Mouse (Mus musculus): Measurements from ENCODE around the gene Rsf1. TPM values are rescaled to one million over a fixed set of nuclear protein-coding genes. Genes with fewer than 3 reads are reported as not detected.

The Rsf1 gene
- polyA plus RNA-seq, 1 experiment: 3.3 TPM

GRCm38 (mm10) chr7:97730427-97730826 lies 150.7 kb downstream of the Rsf1 start:
- H3K4me1 ChIP-seq (ENCODE audit: control insufficient read depth, insufficient read depth, low read length): peaks cover 6% of the 10 kb centered on the region; the same call in 1 of the 2 replicates
- H3K27ac ChIP-seq (ENCODE audit: insufficient read depth, low read depth, low read length): no peak overlapping the region
- no peaks in the 10 kb centered on the region for H3K27me3 ChIP-seq (replicated peaks; ENCODE audit: control insufficient read depth, insufficient read depth, low read length)
- WGBS: 60% methylated on average over 3 of the region's 3 CpGs
- no peak overlapping the region for H3K4me3 ChIP-seq (ENCODE audit: insufficient read depth, low read depth, low read length)
- no peak for TF ChIP-seq CTCF (conservative IDR thresholded peaks at IDR 0.05; ENCODE audit: insufficient read depth, insufficient read length, low read depth, low read length)
- TF ChIP-seq POLR2A (IDR thresholded peaks at IDR 0.05; ENCODE audit: low read depth, low read length): no peak
- DNase-seq: peak; percentile 56
- no peaks in the 10 kb centered on the region for H3K36me3 ChIP-seq (ENCODE audit: control insufficient read depth, insufficient read depth, low read length)

DNA sequence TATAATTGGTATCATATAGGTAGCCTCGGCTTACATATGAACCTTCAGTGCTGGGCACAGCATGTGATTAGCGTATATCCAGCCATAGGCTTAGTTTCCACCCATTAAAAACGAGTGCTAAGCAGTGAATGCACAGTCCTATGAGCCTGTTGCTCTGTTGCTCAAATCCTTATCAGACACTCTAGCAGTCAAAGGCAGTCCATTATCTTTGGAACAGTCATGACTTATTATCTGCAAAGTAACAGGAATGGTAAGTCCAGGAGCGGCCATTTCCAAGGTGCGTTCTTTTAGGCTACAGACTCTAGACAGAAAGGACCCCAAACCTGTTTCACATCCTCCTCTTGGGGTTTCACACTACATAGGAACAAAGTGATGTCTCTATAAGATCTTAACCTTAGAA lies 153.9 kb downstream of the Rsf1 start:
- TF ChIP-seq CTCF (conservative IDR thresholded peaks at IDR 0.05; ENCODE audit: insufficient read depth, insufficient read length, low read depth, low read length) (no peak), POLR2A (IDR thresholded peaks at IDR 0.05; ENCODE audit: low read depth, low read length) (no peak)
- 89% methylated on average over 5 of the region's 5 CpGs for WGBS
- no peak for DNase-seq

DNA sequence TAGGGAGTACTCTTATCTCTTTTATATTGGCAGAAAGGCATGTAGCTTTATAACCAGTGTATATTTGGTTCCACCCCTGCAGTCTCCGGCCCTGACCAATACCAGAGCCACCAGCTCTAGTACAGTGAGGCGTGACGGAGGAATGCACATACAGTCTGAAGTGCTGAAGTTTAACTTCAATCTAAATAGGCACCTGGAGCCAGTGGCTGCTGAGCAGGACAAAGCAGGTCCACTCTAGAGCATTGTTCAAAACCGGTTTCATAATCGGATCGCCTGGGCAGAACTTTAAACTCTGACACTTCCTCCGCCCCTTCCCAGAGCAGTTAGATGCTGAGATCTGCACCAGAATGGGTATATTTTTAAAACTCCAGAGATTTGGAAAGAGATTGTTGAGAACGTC lies 155.3 kb downstream of the Rsf1 start:
- Histone ChIP-seq H3K4me1 (ENCODE audit: control insufficient read depth, insufficient read depth, low read length) (peaks cover 6% of the 10 kb centered on the region; the same call in 1 of the 2 replicates), H3K27ac (ENCODE audit: insufficient read depth, low read depth, low read length) (no peak overlapping the region), H3K4me3 (ENCODE audit: insufficient read depth, low read depth, low read length) (peak overlapping the region; percentile 16; the same call in 1 of the 2 replicates), H3K36me3 (ENCODE audit: control insufficient read depth, insufficient read depth, low read length) (no peaks in the 10 kb centered on the region), H3K27me3 (replicated peaks; ENCODE audit: control insufficient read depth, insufficient read depth, low read length) (no peaks in the 10 kb centered on the region)
- 30% methylated on average over 8 of the region's 8 CpGs for WGBS
- TF ChIP-seq CTCF (conservative IDR thresholded peaks at IDR 0.05; ENCODE audit: insufficient read depth, insufficient read length, low read depth, low read length): no peak
- peak; percentile 77 for DNase-seq

More for the DNA sequence above, 153.9 kb downstream of the Rsf1 start:
- peaks cover 6% of the 10 kb centered on the region; the same call in 1 of the 2 replicates for H3K4me1 ChIP-seq (ENCODE audit: control insufficient read depth, insufficient read depth, low read length)
- no peak overlapping the region for H3K4me3 ChIP-seq (ENCODE audit: insufficient read depth, low read depth, low read length)
- no peaks in the 10 kb centered on the region for H3K36me3 ChIP-seq (ENCODE audit: control insufficient read depth, insufficient read depth, low read length)
- H3K27ac ChIP-seq (ENCODE audit: insufficient read depth, low read depth, low read length): no peak overlapping the region
- H3K27me3 ChIP-seq (replicated peaks; ENCODE audit: control insufficient read depth, insufficient read depth, low read length): no peaks in the 10 kb centered on the region

GRCm38 (mm10) chr7:97735886-97736420 lies 156.3 kb downstream of the Rsf1 start:
- DNase-seq: peak; percentile 56
- TF ChIP-seq POLR2A (IDR thresholded peaks at IDR 0.05; ENCODE audit: low read depth, low read length) (no peak), CTCF (conservative IDR thresholded peaks at IDR 0.05; ENCODE audit: insufficient read depth, insufficient read length, low read depth, low read length) (no peak)
- Histone ChIP-seq H3K4me1 (ENCODE audit: control insufficient read depth, insufficient read depth, low read length) (peaks cover 3% of the 10 kb centered on the region; the same call in 1 of the 2 replicates), H3K4me3 (ENCODE audit: insufficient read depth, low read depth, low read length) (peak overlapping the region; percentile 6; the same call in 1 of the 2 replicates), H3K27me3 (replicated peaks; ENCODE audit: control insufficient read depth, insufficient read depth, low read length) (no peaks in the 10 kb centered on the region), H3K36me3 (ENCODE audit: control insufficient read depth, insufficient read depth, low read length) (no peaks in the 10 kb centered on the region), H3K27ac (ENCODE audit: insufficient read depth, low read depth, low read length) (peak overlapping the region; percentile 35; the same call in 1 of the 2 replicates)
- WGBS: 39% methylated on average over 4 of the region's 4 CpGs

DNA sequence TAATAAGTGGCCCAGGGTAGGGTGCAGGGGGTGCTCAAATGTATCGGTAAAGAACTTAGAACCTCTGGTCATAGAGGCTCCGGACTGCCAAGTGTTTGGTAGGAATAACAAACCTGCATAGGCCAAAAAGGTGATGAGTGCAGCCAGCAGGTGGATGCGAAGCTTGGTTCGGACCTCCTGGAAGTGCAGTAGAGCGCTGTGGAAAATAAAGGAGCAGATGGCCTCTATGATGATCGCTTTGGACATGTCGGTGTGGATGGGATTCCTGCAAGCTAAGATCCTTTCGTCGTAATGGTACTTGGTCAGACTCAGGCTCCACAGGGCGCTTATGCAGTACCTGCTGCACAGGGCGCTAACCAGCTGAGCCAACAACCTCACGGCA lies 157.6 kb downstream of the Rsf1 start:
- H3K36me3 ChIP-seq (ENCODE audit: control insufficient read depth, insufficient read depth, low read length): no peaks in the 10 kb centered on the region
- H3K27me3 ChIP-seq (replicated peaks; ENCODE audit: control insufficient read depth, insufficient read depth, low read length): no peaks in the 10 kb centered on the region
- H3K4me1 ChIP-seq (ENCODE audit: control insufficient read depth, insufficient read depth, low read length): peaks cover 3% of the 10 kb centered on the region; the same call in 1 of the 2 replicates
- H3K4me3 ChIP-seq (ENCODE audit: insufficient read depth, low read depth, low read length): peak overlapping the region; percentile 80
- no peak for DNase-seq
- H3K27ac ChIP-seq (ENCODE audit: insufficient read depth, low read depth, low read length): peak overlapping the region; percentile 73; the same call in 1 of the 2 replicates
- no peak for TF ChIP-seq POLR2A (IDR thresholded peaks at IDR 0.05; ENCODE audit: low read depth, low read length)
- no peak for TF ChIP-seq CTCF (conservative IDR thresholded peaks at IDR 0.05; ENCODE audit: insufficient read depth, insufficient read length, low read depth, low read length)
- 7% methylated on average over 12 of the region's 12 CpGs for WGBS

DNA sequence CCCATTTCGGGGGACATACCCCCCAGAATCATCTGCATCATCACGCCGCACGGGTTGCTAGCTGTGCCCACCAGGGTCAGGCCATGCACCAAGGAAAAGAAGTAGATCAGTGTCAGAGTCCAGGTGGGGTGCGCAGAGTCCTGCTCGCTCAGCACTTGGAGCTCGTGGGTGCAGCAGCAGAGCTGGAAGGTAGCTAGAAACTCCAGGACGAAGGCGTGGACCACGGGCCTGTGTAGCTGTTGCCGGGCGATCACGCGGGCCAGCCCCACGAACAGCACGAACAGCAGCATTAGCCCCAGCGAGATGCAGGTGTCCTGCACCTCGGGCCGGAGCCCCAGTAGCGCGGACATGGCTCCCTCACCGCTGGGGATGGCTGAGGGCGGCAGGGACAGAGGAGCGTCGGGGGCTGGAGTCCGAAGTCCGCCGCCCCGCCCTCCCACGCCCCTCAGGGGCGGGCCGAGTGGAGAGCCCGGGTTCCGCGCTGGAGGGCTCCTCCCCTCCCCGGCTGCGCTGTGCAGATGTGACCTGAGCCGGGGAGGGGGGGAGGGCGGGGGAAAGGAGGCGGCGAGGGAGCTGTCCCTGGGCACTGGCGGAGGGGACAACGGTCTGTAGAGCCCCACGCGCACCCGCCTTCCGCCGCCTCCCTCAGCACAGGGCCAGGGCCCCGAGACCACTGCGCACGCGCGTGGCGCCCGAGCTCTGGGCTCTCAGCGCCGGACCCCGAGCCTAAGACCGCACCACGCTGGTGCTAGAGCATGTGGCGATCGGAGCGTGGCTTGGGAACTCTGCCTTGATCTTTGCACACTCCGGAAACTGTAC lies 158.2 kb downstream of the Rsf1 start, which contains the start of gene Aqp11:
TSS of gene Aqp11 (minus strand) at position 652 of the 819 bp plus-strand sequence.
- DNase-seq: peak; percentile 96
- H3K4me3 ChIP-seq (ENCODE audit: insufficient read depth, low read depth, low read length): peak within 1 kb of the TSS; percentile 80
- peaks cover 3% of the 10 kb centered on the region; the same call in 1 of the 2 replicates for H3K4me1 ChIP-seq (ENCODE audit: control insufficient read depth, insufficient read depth, low read length)
- no peaks in the 10 kb centered on the region for H3K27me3 ChIP-seq (replicated peaks; ENCODE audit: control insufficient read depth, insufficient read depth, low read length)
- TF ChIP-seq CTCF (conservative IDR thresholded peaks at IDR 0.05; ENCODE audit: insufficient read depth, insufficient read length, low read depth, low read length) (no peak), POLR2A (IDR thresholded peaks at IDR 0.05; ENCODE audit: low read depth, low read length) (peak; percentile 67)
- H3K36me3 ChIP-seq (ENCODE audit: control insufficient read depth, insufficient read depth, low read length): no peaks in the 10 kb centered on the region
- peak within 1 kb of the TSS; percentile 73; the same call in 1 of the 2 replicates for H3K27ac ChIP-seq (ENCODE audit: insufficient read depth, low read depth, low read length)
- 1% methylated on average over 56 of the region's 64 CpGs for WGBS

DNA sequence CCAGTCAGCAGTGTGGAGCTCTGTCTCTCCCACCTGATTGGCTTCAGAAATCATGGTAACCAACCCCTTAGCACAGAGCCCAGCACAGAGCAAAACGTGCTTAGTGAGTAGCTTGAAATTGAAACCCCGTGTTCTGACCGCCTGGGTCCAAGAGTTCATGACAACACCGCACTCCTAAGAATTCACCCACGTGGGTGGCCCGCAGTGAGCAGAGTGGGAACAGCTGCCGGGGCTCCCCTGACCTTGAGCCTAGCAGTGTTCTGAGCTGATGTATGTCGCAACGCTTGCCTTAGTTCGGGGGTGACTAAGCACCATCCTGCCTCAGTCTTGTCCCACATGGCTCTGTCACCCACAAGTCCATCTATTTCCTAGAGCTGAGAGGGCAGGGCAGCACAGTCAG lies 161.3 kb downstream of the Rsf1 start:
- DNase-seq: peak; percentile 29
- TF ChIP-seq POLR2A (IDR thresholded peaks at IDR 0.05; ENCODE audit: low read depth, low read length): no peak
- TF ChIP-seq CTCF (conservative IDR thresholded peaks at IDR 0.05; ENCODE audit: insufficient read depth, insufficient read length, low read depth, low read length): no peak
- Histone ChIP-seq H3K27ac (ENCODE audit: insufficient read depth, low read depth, low read length) (no peak overlapping the region), H3K36me3 (ENCODE audit: control insufficient read depth, insufficient read depth, low read length) (no peaks in the 10 kb centered on the region), H3K4me3 (ENCODE audit: insufficient read depth, low read depth, low read length) (no peak overlapping the region), H3K27me3 (replicated peaks; ENCODE audit: control insufficient read depth, insufficient read depth, low read length) (no peaks in the 10 kb centered on the region), H3K4me1 (ENCODE audit: control insufficient read depth, insufficient read depth, low read length) (no peaks in the 10 kb centered on the region; the same call in 1 of the 2 replicates)
- 36% methylated on average over 10 of the region's 10 CpGs for WGBS
